Mouse (Mus musculus): ENCODE measurements around the gene Tob1. TPM values are rescaled to one million over a fixed set of nuclear protein-coding genes. Genes with fewer than 3 reads are reported as not detected.
A peak's percentile ranks its signal among the peaks of the same experiment; 100 is the strongest.

The Tob1 gene
- polyA plus RNA-seq (2012): 1.2 and 1.3 TPM in 2 replicates

- Histone ChIP-seq H3K4me3 (replicated peaks) (peak within 1 kb of the TSS; percentile 88), H3K27me3 (ENCODE audit: control insufficient read depth) (no peaks in the 10 kb centered on the region), H3K4me1 (ENCODE audit: control insufficient read depth) (peaks cover 33% of the 10 kb centered on the region), H3K36me3 (ENCODE audit: control insufficient read depth) (peaks cover 17% of the 10 kb centered on the region), H3K9me3 (ENCODE audit: control insufficient read depth, low read length) (no peaks in the 10 kb centered on the region)
- TF ChIP-seq GATA1 (IDR thresholded peaks at IDR 0.05; ENCODE audit: low read length): no peak
- TF ChIP-seq TAL1 (IDR thresholded peaks at IDR 0.05; ENCODE audit: low read length): no peak
Observed at GRCm38 (mm10) chr11:94211124-94211603, at the start of gene Tob1. Gene Tob1 (plus strand): TSS chr11:94211454.

DNA sequence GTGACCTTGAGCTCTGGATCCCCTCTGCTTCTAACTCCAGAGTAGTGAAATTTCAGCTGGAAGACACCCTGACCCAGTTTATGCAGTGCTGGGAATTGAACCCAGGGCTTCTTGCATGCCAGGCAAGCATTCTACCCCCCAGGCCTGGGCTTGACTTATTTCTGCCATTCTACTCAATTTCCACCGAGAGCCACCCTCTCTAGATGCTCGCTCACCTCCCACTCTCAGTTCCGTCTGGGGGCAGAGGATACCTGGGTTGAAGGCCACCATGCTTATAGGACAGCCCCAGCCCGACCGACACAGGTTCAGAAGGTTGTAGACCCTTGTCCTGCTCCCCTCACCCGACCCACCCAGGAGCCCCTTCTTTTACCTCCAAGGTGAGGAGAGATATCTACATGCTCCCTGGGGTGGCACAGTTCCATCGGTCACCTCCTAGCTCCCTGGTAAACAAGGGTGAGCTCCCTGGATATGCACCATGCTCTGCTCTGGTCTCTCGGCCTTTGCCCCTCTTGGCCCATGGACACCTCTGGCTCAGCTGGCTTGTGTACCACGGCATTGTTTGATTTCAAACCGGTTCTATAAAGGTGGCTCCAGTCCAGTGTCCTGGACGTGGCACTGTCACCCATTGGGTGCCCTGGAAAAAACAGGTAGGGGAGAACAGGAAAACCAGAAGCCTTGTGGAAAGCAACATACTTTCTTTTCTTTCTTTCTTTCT, 49.2 kb upstream of the Tob1 start:
- peaks cover 5% of the 10 kb centered on the region for H3K4me1 ChIP-seq (ENCODE audit: control insufficient read depth)
- no peak overlapping the region for H3K4me3 ChIP-seq (replicated peaks)
- TF ChIP-seq TAL1 (IDR thresholded peaks at IDR 0.05; ENCODE audit: low read length) (no peak), GATA1 (IDR thresholded peaks at IDR 0.05; ENCODE audit: low read length) (no peak)
- H3K27me3 ChIP-seq (ENCODE audit: control insufficient read depth): peaks cover 7% of the 10 kb centered on the region; the same call in 1 of the 2 replicates
- no peaks in the 10 kb centered on the region for H3K36me3 ChIP-seq (ENCODE audit: control insufficient read depth)
- H3K9me3 ChIP-seq (ENCODE audit: control insufficient read depth, low read length): no peaks in the 10 kb centered on the region

- peaks cover 6% of the 10 kb centered on the region; the same call in 1 of the 2 replicates for H3K27me3 ChIP-seq (ENCODE audit: control insufficient read depth)
- no peak overlapping the region for H3K4me3 ChIP-seq (replicated peaks)
Observed at GRCm38 (mm10) chr11:94163005-94163767, 48.1 kb upstream of the Tob1 start.

GRCm38 (mm10) chr11:94165745-94166144, 45.5 kb upstream of the Tob1 start:
- TF ChIP-seq TAL1 (IDR thresholded peaks at IDR 0.05; ENCODE audit: low read length): no peak
- TF ChIP-seq GATA1 (IDR thresholded peaks at IDR 0.05; ENCODE audit: low read length): no peak
- peaks cover 4% of the 10 kb centered on the region; the same call in 1 of the 2 replicates for H3K27me3 ChIP-seq (ENCODE audit: control insufficient read depth)
- no peaks in the 10 kb centered on the region for H3K9me3 ChIP-seq (ENCODE audit: control insufficient read depth, low read length)
- H3K36me3 ChIP-seq (ENCODE audit: control insufficient read depth): no peaks in the 10 kb centered on the region
- no peak overlapping the region for H3K4me3 ChIP-seq (replicated peaks)
- peaks cover 3% of the 10 kb centered on the region for H3K4me1 ChIP-seq (ENCODE audit: control insufficient read depth)

More at GRCm38 (mm10) chr11:94163005-94163767, 48.1 kb upstream of the Tob1 start:
- H3K36me3 ChIP-seq (ENCODE audit: control insufficient read depth): no peaks in the 10 kb centered on the region
- peaks cover 5% of the 10 kb centered on the region for H3K4me1 ChIP-seq (ENCODE audit: control insufficient read depth)
- no peaks in the 10 kb centered on the region for H3K9me3 ChIP-seq (ENCODE audit: control insufficient read depth, low read length)
- TF ChIP-seq TAL1 (IDR thresholded peaks at IDR 0.05; ENCODE audit: low read length) (no peak), GATA1 (IDR thresholded peaks at IDR 0.05; ENCODE audit: low read length) (no peak)

DNA sequence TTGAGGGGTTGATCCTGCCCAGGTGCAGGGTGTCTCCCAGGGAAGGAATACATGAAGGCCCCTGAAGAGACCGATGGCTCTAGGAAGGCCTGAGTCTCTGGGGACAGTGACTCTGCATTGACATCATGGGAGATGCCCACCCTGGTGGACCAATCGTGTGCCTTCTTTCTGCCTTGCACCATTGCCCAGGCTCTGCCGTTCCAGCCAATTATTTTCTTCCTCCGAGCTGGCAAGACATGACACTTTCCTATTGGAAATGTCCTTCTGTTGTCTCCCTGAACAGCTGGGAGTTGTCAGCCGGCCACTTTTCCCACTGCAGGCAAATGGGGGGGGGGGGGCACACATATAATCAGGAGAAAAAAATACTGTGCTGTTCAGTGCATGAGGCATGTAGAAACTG, 43.0 kb upstream of the Tob1 start:
- H3K27me3 ChIP-seq (ENCODE audit: control insufficient read depth): peaks cover 2% of the 10 kb centered on the region; the same call in 1 of the 2 replicates
- no peak for TF ChIP-seq GATA1 (IDR thresholded peaks at IDR 0.05; ENCODE audit: low read length)
- TF ChIP-seq TAL1 (IDR thresholded peaks at IDR 0.05; ENCODE audit: low read length): no peak

GRCm38 (mm10) chr11:94169596-94169995, 41.7 kb upstream of the Tob1 start:
- no peak for TF ChIP-seq TAL1 (IDR thresholded peaks at IDR 0.05; ENCODE audit: low read length)
- TF ChIP-seq GATA1 (IDR thresholded peaks at IDR 0.05; ENCODE audit: low read length): no peak
- peaks cover 27% of the 10 kb centered on the region for H3K4me1 ChIP-seq (ENCODE audit: control insufficient read depth)
- H3K27me3 ChIP-seq (ENCODE audit: control insufficient read depth): peaks cover 2% of the 10 kb centered on the region; the same call in 1 of the 2 replicates
- no peak overlapping the region for H3K4me3 ChIP-seq (replicated peaks)
- no peaks in the 10 kb centered on the region for H3K36me3 ChIP-seq (ENCODE audit: control insufficient read depth)
- no peaks in the 10 kb centered on the region for H3K9me3 ChIP-seq (ENCODE audit: control insufficient read depth, low read length)

More for the DNA sequence above, 43.0 kb upstream of the Tob1 start:
- peaks cover 16% of the 10 kb centered on the region for H3K4me1 ChIP-seq (ENCODE audit: control insufficient read depth)
- H3K36me3 ChIP-seq (ENCODE audit: control insufficient read depth): no peaks in the 10 kb centered on the region
- H3K4me3 ChIP-seq (replicated peaks): no peak overlapping the region
- H3K9me3 ChIP-seq (ENCODE audit: control insufficient read depth, low read length): no peaks in the 10 kb centered on the region

GRCm38 (mm10) chr11:94171691-94172090, 39.6 kb upstream of the Tob1 start:
- TF ChIP-seq GATA1 (IDR thresholded peaks at IDR 0.05; ENCODE audit: low read length) (no peak), TAL1 (IDR thresholded peaks at IDR 0.05; ENCODE audit: low read length) (no peak)
- no peaks in the 10 kb centered on the region for H3K9me3 ChIP-seq (ENCODE audit: control insufficient read depth, low read length)
- H3K27me3 ChIP-seq (ENCODE audit: control insufficient read depth): peaks cover 2% of the 10 kb centered on the region; the same call in 1 of the 2 replicates

DNA sequence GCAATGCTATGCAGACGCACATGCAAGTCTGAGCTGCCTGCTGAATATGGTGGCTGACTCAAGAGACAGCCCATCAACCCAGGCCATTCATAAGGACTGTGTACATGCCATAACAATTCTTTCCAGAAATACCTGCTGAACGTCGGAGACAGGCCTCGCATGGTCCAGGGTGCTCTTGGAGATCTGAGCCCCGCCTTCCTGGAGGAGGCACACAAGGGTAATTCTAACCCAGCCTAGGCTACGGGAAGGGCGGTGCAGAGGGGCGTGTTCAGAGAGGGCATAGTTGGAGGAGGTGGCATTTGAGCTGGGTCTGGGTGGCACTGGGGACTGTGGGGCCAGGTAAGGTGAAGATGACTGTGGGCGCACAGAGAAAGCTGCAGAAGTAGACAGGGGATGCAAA, 39.1 kb upstream of the Tob1 start:
- no peak for TF ChIP-seq GATA1 (IDR thresholded peaks at IDR 0.05; ENCODE audit: low read length)
- no peak for TF ChIP-seq TAL1 (IDR thresholded peaks at IDR 0.05; ENCODE audit: low read length)
- Histone ChIP-seq H3K4me3 (replicated peaks) (no peak overlapping the region), H3K27me3 (ENCODE audit: control insufficient read depth) (peaks cover 2% of the 10 kb centered on the region; the same call in 1 of the 2 replicates), H3K36me3 (ENCODE audit: control insufficient read depth) (no peaks in the 10 kb centered on the region), H3K4me1 (ENCODE audit: control insufficient read depth) (peaks cover 33% of the 10 kb centered on the region), H3K9me3 (ENCODE audit: control insufficient read depth, low read length) (no peaks in the 10 kb centered on the region)

More at GRCm38 (mm10) chr11:94171691-94172090, 39.6 kb upstream of the Tob1 start:
- Histone ChIP-seq H3K4me1 (ENCODE audit: control insufficient read depth) (peaks cover 33% of the 10 kb centered on the region), H3K4me3 (replicated peaks) (no peak overlapping the region), H3K36me3 (ENCODE audit: control insufficient read depth) (no peaks in the 10 kb centered on the region)

DNA sequence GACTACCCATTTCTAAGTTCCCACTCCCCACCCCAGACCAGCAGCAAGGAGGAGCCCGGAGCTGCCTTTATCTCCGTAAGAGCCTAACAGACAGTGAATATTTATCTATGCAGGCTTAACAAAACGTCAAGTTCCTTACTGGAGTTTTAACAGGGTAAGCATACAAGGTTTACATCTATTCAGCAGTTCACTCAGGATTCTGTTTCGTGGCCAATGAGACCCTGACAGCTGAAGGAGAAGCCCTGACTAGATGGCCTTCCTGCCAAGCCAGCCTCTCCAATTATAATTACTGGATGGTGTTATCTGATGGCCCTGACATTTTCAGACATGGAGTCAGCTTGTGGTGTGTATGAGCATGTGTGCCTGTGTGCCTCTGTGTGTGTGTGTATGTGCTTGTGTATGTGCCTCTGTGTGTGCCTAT, 37.5 kb upstream of the Tob1 start:
- TF ChIP-seq TAL1 (IDR thresholded peaks at IDR 0.05; ENCODE audit: low read length): no peak
- peak; percentile 75 for TF ChIP-seq GATA1 (IDR thresholded peaks at IDR 0.05; ENCODE audit: low read length)
- H3K36me3 ChIP-seq (ENCODE audit: control insufficient read depth): no peaks in the 10 kb centered on the region
- H3K9me3 ChIP-seq (ENCODE audit: control insufficient read depth, low read length): no peaks in the 10 kb centered on the region
- peaks cover 33% of the 10 kb centered on the region for H3K4me1 ChIP-seq (ENCODE audit: control insufficient read depth)
- H3K4me3 ChIP-seq (replicated peaks): no peak overlapping the region
- no peaks in the 10 kb centered on the region; the same call in 1 of the 2 replicates for H3K27me3 ChIP-seq (ENCODE audit: control insufficient read depth)
